Comparison of ENCODE assay signal across 9 mouse cellular contexts in genomic region chr14:79124643-79125042, GRCm38 (mm10).
A peak's percentile ranks its signal among the peaks of the same experiment; 100 is the strongest.
DNase-seq lines count a peak whose midpoint lies in the region; ATAC-seq and TF ChIP-seq lines count a peak whose summit lies in the region.
"Had no signal": no experiment of that assay in that cellular context is flagged by ENCODE, and none has a peak within 500 bp of the region (broad histone marks: within the 10 kb centered on the region; RNA-seq: fewer than 3 reads in every experiment).

No protein-coding gene starts in this region.

- H3K9ac ChIP-seq in kidney, embryonic 16.5 days (replicated peaks; ENCODE audit: low read length): no peak overlapping the region
- H3K9ac ChIP-seq in forebrain, embryonic 15.5 days (replicated peaks): no peak overlapping the region
- no peak overlapping the region for H3K9ac ChIP-seq in kidney, postnatal 0 days (ENCODE audit: low read depth, low read length)
- H3K9ac ChIP-seq: limb, embryonic 15.5 days had no signal

- H3K27me3 ChIP-seq in kidney, embryonic 16.5 days (ENCODE audit: insufficient read depth, low read length): no peaks in the 10 kb centered on the region
- no peaks in the 10 kb centered on the region for H3K27me3 ChIP-seq in E14TG2a.4 (ENCODE audit: insufficient read depth, low read length)
- H3K27me3 ChIP-seq in forebrain, embryonic 15.5 days: no peaks in the 10 kb centered on the region
- no peaks in the 10 kb centered on the region for H3K27me3 ChIP-seq in kidney, postnatal 0 days (ENCODE audit: insufficient read depth, low read length)
- H3K27me3 ChIP-seq: limb, embryonic 15.5 days had no signal

- no peak overlapping the region for H3K4me2 ChIP-seq in kidney, embryonic 16.5 days (replicated peaks; ENCODE audit: low read depth, low read length)
- H3K4me2 ChIP-seq in forebrain, embryonic 15.5 days (replicated peaks): no peak overlapping the region
- H3K4me2 ChIP-seq in kidney, postnatal 0 days (ENCODE audit: low read length): no peak overlapping the region
- H3K4me2 ChIP-seq: limb, embryonic 15.5 days had no signal

- no peak overlapping the region for H3K4me3 ChIP-seq in kidney, embryonic 16.5 days (ENCODE audit: low read length)
- no peak overlapping the region for H3K4me3 ChIP-seq in E14TG2a.4 (replicated peaks; ENCODE audit: low read length)
- no peak overlapping the region for H3K4me3 ChIP-seq in forebrain, embryonic 15.5 days
- H3K4me3 ChIP-seq in kidney, postnatal 0 days (replicated peaks; ENCODE audit: low read depth, low read length): no peak overlapping the region
- H3K4me3 ChIP-seq: limb, embryonic 15.5 days had no signal

- 54% methylated on average over 5 of the region's 5 CpGs for WGBS in kidney, embryonic 16.5 days
- WGBS in forebrain, embryonic 15.5 days: 39% methylated on average over 5 of the region's 5 CpGs
- 47% methylated on average over 5 of the region's 5 CpGs for WGBS in kidney, postnatal 0 days

- peak; percentile 57 for TF ChIP-seq CTCF in E14TG2a.4 (conservative IDR thresholded peaks at IDR 0.05; ENCODE audit: low read length)
- TF ChIP-seq CTCF in kidney, postnatal 0 days (IDR thresholded peaks at IDR 0.05; ENCODE audit: low read depth): peak; percentile 85

- no peak for ATAC-seq in kidney, embryonic 16.5 days (ENCODE audit: low FRiP score, low TSS enrichment)
- peak; percentile 76 for ATAC-seq in forebrain, embryonic 15.5 days (replicated peaks)
- no peak for ATAC-seq in kidney, postnatal 0 days (replicated peaks; ENCODE audit: low FRiP score, low read depth)
- 0 out of 2 replicates have a peak, but pooled peaks have one; percentile 59 for ATAC-seq in megakaryocyte-erythroid progenitor cell, adult 5-6 weeks (replicated peaks; ENCODE audit: low FRiP score, low TSS enrichment, poor library complexity, severe bottlenecking)

- peak; percentile 54 for DNase-seq in kidney, adult 9 months
- DNase-seq in c-Kit-positive CD71-positive TER-119-positive erythroid progenitor cells, embryonic 14.5 days (ENCODE audit: low spot score): peak; percentile 27
- DNase-seq in kidney, postnatal 0 days (ENCODE audit: low spot score): peak; percentile 84
- peak; percentile 46 to 59 for DNase-seq in thymus, postnatal 36 days

- H3K36me3 ChIP-seq in kidney, embryonic 16.5 days (ENCODE audit: insufficient read depth, low read length): no peaks in the 10 kb centered on the region
- H3K36me3 ChIP-seq in E14TG2a.4 (ENCODE audit: insufficient read depth, low read length): no peaks in the 10 kb centered on the region; the same call in 1 of the 2 replicates
- no peaks in the 10 kb centered on the region for H3K36me3 ChIP-seq in forebrain, embryonic 15.5 days
- no peaks in the 10 kb centered on the region for H3K36me3 ChIP-seq in kidney, postnatal 0 days (ENCODE audit: insufficient read depth, low read length)
- H3K36me3 ChIP-seq: limb, embryonic 15.5 days had no signal

- H3K9me3 ChIP-seq in kidney, embryonic 16.5 days (ENCODE audit: low read length): no peaks in the 10 kb centered on the region
- no peaks in the 10 kb centered on the region for H3K9me3 ChIP-seq in E14TG2a.4 (ENCODE audit: low read length)
- H3K9me3 ChIP-seq in forebrain, embryonic 15.5 days: no peaks in the 10 kb centered on the region
- no peaks in the 10 kb centered on the region for H3K9me3 ChIP-seq in kidney, postnatal 0 days (replicated peaks; ENCODE audit: low read length)
- H3K9me3 ChIP-seq: limb, embryonic 15.5 days had no signal

- H3K4me1 ChIP-seq in kidney, embryonic 16.5 days (ENCODE audit: insufficient read depth, low read length): no peaks in the 10 kb centered on the region
- H3K4me1 ChIP-seq in E14TG2a.4 (replicated peaks; ENCODE audit: low read depth, low read length): peaks cover 16% of the 10 kb centered on the region
- no peaks in the 10 kb centered on the region for H3K4me1 ChIP-seq in forebrain, embryonic 15.5 days
- no peaks in the 10 kb centered on the region for H3K4me1 ChIP-seq in kidney, postnatal 0 days (replicated peaks; ENCODE audit: insufficient read depth, low read length)

- H3K27ac ChIP-seq in kidney, embryonic 16.5 days (ENCODE audit: low read length): no peak overlapping the region
- H3K27ac ChIP-seq in forebrain, embryonic 15.5 days (replicated peaks): no peak overlapping the region
- no peak overlapping the region for H3K27ac ChIP-seq in kidney, postnatal 0 days
- H3K27ac ChIP-seq: limb, embryonic 15.5 days had no signal

Comparison
In these comparisons a context has a peak if more than half of its experiments do, and no peak if none do; other contexts are left out.
1. DNase-seq: peak in every context shown above with its lines; median percentile 84 in kidney, postnatal 0 days; 54 in kidney, adult 9 months; 52 in thymus, postnatal 36 days; 27 in c-Kit-positive CD71-positive TER-119-positive erythroid progenitor cells, embryonic 14.5 days.
2. ATAC-seq: peak in forebrain, embryonic 15.5 days (single experiment) and megakaryocyte-erythroid progenitor cell, adult 5-6 weeks (single experiment); none in kidney, embryonic 16.5 days (single experiment) and kidney, postnatal 0 days (single experiment).